Mouse (Mus musculus) ES-Bruce4 (cell line): ENCODE data around the gene Themis3. TPM values are rescaled to one million over a fixed set of nuclear protein-coding genes. Genes with fewer than 3 reads are reported as not detected.
"Not testable (repeated sequence)": the region's sequence is repeated elsewhere in the genome, so short reads cannot be mapped to it uniquely, and the experiment has no call there.

Source experiments
- H3K27ac ChIP-seq: 2 replicates; pipeline ENCODE4 v1.5.1; 2012; ENCODE audit warnings: low read length, inconsistent platforms; ENCODE audit not compliant: insufficient read depth
- H3K27me3 ChIP-seq: 2 replicates; pipeline ENCODE4 v1.6.1; 2012; ENCODE audit warnings: mild to moderate bottlenecking, low read length, inconsistent platforms; ENCODE audit not compliant: control insufficient read depth, poor library complexity, insufficient read depth, severe bottlenecking
- H3K36me3 ChIP-seq: 2 replicates; pipeline ENCODE4 v1.6.1; 2012; ENCODE audit warnings: inconsistent platforms, mild to moderate bottlenecking, low read length, moderate library complexity; ENCODE audit not compliant: control insufficient read depth, poor library complexity, insufficient read depth, severe bottlenecking
- H3K4me1 ChIP-seq: one replicate; pipeline ENCODE4 v1.8.1; 2011; ENCODE audit warnings: low read length; ENCODE audit not compliant: control insufficient read depth, insufficient read depth
- H3K4me3 ChIP-seq: 2 replicates; pipeline ENCODE4 v1.5.1; 2011; ENCODE audit warnings: low read depth, mild to moderate bottlenecking, low read length
- H3K9ac ChIP-seq: 2 replicates; pipeline ENCODE4 v1.6.1; 2012; ENCODE audit warnings: low read depth, mild to moderate bottlenecking, inconsistent platforms; ENCODE audit not compliant: poor library complexity, severe bottlenecking
- H3K9me3 ChIP-seq: replicated peaks from 2 replicates; pipeline ENCODE4 v1.6.1; 2012; ENCODE audit warnings: mild to moderate bottlenecking, low read length, inconsistent platforms; ENCODE audit not compliant: control insufficient read depth, poor library complexity, insufficient read depth, severe bottlenecking
- CTCF ChIP-seq: IDR thresholded peaks from one replicate; pipeline ENCODE4 v1.8.1; 2011; ENCODE audit warnings: low read depth, low read length
- EP300 ChIP-seq: IDR thresholded peaks from 2 replicates; pipeline ENCODE4 v1.6.1; 2011; ENCODE audit warnings: low read depth, low read length; ENCODE audit not compliant: insufficient read depth
- POLR2A ChIP-seq: IDR thresholded peaks from one replicate; pipeline ENCODE4 v1.8.1; 2011; ENCODE audit warnings: low read length; ENCODE audit not compliant: insufficient read depth
- polyA plus RNA-seq: library from polyadenylated mRNA; stranded (reverse); fragments of >200 nt; gene quantifications from 2 replicates; pipeline ENCODE4 v1.2.4, GENCODE M21; 2011; ENCODE audit warnings: low read depth; ENCODE audit not compliant: missing spikeins, insufficient read depth, insufficient read length

Gene Themis3
- polyA plus RNA-seq, 1 experiment = not detected

DNA sequence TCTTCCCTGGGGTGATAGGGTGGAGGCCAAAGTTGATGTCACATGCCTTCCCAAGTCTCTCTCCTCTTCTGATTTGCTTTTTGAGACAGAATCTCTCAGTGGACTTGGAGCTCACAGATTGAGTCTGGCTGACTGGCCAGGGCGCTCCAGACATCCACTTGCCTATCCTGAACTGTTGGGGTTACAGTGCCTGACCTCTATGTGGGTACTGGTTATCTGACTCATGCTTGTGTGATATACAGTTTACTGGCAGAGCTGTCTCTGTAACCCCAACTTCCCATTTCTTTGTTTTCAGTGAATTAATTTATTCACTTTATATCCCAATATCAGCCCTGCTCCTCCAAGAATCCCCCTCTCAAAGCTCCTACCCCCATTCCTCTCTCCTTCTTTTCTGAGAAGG is 62.1 kb downstream of the Themis3 start:
- H3K9ac ChIP-seq = no peak overlapping the region
- H3K27ac ChIP-seq = no peak overlapping the region
- peaks cover 20% of the 10 kb centered on the region for H3K9me3 ChIP-seq
- H3K36me3 ChIP-seq = no peaks in the 10 kb centered on the region
- no peak for TF ChIP-seq EP300
- TF ChIP-seq CTCF = no peak
- no peak for TF ChIP-seq POLR2A
- H3K4me1 ChIP-seq = no peaks in the 10 kb centered on the region
- H3K4me3 ChIP-seq = no peak overlapping the region
- H3K27me3 ChIP-seq = no peaks in the 10 kb centered on the region

DNA sequence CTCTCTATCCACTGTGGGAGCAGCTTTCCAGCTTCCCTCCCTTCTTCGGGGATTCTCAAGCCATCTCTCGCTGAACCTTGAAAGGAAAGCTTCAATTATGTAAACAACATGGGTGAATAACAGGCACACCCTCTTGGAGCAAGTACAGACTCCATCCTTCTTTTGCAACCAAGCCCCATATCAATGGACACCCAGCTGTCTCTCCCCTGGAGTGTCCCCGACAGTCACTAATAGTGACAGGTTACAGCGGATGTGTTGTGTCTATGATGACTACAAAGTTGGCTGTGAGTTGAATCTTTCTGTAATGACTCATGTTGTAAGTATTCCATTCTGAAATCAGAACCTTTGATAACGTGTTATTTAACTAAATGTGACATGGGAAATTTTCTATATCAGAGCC is 71.0 kb downstream of the Themis3 start:
- H3K4me3 ChIP-seq = no peak overlapping the region
- no peak overlapping the region for H3K9ac ChIP-seq
- no peaks in the 10 kb centered on the region for H3K9me3 ChIP-seq
- TF ChIP-seq POLR2A = no peak
- no peak for TF ChIP-seq EP300
- no peak for TF ChIP-seq CTCF
- H3K27ac ChIP-seq = no peak overlapping the region
- H3K4me1 ChIP-seq = no peaks in the 10 kb centered on the region
- no peaks in the 10 kb centered on the region for H3K27me3 ChIP-seq
- H3K36me3 ChIP-seq = no peaks in the 10 kb centered on the region

DNA sequence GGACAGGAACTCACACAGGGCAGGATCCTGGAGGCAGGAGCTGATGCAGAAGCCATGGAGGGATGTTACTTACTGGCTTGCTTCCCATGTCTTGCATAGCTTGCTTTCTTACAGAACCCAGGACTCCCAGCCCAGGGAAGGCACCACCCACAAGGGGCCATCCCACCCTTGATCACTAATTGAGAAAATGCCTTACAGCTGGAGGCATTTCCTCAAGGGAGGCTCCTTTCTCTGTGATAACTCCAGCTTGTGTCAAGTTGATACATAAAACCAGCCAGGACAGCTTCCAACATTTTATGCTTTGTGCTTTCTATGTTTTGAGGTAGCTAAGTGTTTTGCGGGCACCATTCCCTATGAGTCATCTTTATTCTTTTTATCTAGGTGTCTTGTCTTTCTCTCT is 71.8 kb downstream of the Themis3 start:
- not testable (repeated sequence) for H3K9ac ChIP-seq, H3K4me3 ChIP-seq, H3K27ac ChIP-seq, H3K9me3 ChIP-seq, H3K36me3 ChIP-seq, H3K27me3 ChIP-seq, H3K4me1 ChIP-seq

DNA sequence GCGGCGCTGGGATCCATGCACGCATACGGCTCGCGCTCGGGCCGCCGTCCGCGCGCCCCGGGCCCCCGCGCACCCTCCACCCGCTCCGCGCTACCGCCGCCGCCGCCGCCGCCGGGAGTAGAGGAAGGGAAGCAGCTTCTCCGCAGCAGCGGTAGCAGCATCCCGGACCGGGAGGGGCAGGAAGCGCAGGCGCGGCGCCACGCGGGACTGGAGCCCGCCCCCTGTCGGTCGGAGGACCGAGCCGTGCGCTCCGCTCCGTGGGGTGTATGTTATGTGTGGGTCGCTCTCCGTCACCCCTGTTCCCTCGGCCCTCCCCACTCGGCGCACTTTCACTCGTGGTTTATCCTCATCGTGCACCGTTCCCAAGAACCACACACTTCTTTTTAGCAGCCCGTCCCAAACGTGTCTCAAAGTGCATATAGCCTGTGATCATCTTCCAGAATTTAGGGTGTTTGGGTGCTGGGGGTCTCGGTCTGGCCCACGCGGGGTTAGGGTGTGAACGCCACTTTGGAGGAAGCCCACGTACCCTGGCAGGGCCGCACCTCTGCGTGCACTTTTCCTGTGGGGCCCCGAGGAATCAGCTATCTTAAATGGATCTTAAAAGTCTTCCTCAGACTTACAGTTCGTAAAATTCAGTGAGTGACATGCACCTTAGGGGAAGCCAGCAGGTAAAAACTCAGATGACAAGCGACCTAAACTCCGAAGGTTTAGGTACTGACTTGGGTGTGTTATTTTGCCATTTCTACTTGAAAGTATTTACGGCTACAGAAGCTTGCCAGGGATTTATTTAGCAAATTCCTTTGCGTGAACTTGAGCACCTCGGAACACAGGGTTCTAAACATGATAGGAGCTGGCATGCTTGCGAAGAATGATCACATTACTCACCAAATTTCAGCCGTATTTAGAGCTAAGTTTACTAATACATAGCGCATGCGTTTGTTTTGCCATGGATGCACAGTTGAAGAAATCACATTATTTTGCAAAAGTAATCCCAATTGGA is 74.6 kb downstream of the Themis3 start, which contains the start of gene Rab12:
Gene Rab12 (minus strand): TSS at position 176 of the 1,000 bp plus-strand sequence.
- Histone ChIP-seq H3K27me3 (no peaks in the 10 kb centered on the region), H3K36me3 (0 out of 2 replicates have a peak, but pooled peaks cover 2% of the 10 kb centered on the region), H3K9me3 (no peaks in the 10 kb centered on the region), H3K4me1 (peaks cover 2% of the 10 kb centered on the region), H3K4me3 (peak within 1 kb of the TSS; percentile 92), H3K27ac (no peak within 1 kb of the TSS), H3K9ac (peak within 1 kb of the TSS; percentile 85)
- TF ChIP-seq CTCF (peak; percentile 84), POLR2A (no peak), EP300 (0 out of 2 replicates have a peak, but pooled peaks have one; percentile 35)

DNA sequence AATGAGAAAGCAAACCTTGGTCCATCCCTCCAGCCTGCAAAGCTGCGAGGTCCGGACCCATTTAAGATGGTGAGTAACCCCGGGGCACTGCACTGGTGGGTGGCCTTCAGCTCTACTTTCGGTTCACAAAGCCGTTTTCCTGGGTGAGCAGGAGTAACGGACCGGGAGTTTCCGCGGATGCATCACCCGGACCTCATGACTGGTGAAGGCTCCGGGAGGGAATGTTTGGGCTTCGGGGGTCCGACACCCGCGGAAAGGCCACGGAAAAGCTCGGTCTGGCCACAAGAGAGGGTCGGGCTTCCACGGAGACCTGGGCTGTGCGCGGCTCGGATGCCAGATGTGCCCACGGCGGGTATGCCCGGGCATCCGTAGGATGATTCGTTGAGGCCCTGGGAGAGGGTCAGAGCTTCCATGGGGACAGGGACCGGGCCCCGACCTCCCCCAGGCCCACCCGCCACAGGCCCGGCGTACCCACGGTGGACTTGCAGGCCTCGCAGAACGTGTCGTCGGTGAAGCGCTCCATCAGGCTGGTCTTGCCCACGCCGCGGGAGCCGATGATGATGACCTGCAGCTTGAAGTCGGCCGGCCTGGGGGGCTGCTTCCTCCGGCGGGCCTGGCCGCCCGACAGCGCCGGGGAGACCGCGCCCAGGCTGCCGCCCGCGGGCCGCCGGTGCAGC is 75.4 kb downstream of the Themis3 start:
- TF ChIP-seq EP300 (no peak), POLR2A (no peak), CTCF (no peak)
- H3K27ac ChIP-seq = no peak overlapping the region

More for the DNA sequence above, 75.4 kb downstream of the Themis3 start:
- H3K36me3 ChIP-seq = 0 out of 2 replicates have a peak, but pooled peaks cover 2% of the 10 kb centered on the region
- peak overlapping the region; percentile 92 for H3K4me3 ChIP-seq
- H3K4me1 ChIP-seq = peaks cover 2% of the 10 kb centered on the region
- no peaks in the 10 kb centered on the region for H3K27me3 ChIP-seq
- H3K9ac ChIP-seq = peak overlapping the region; percentile 85
- no peaks in the 10 kb centered on the region for H3K9me3 ChIP-seq
